Mouse (Mus musculus) E14TG2a.4 (cell line): ENCODE results near the gene Pllp.

Source experiments
- H3K27me3 ChIP-seq: 2 replicates; pipeline ENCODE4 v1.6.1; 2014; ENCODE audit warnings: low read length, control low read depth; ENCODE audit not compliant: insufficient read depth
- H3K36me3 ChIP-seq: 2 replicates; pipeline ENCODE4 v1.6.1; 2014; ENCODE audit warnings: low read length, control low read depth; ENCODE audit not compliant: insufficient read depth
- H3K4me1 ChIP-seq: replicated peaks from 2 replicates; pipeline ENCODE4 v1.6.1; 2014; ENCODE audit warnings: low read depth, low read length, control low read depth
- H3K4me3 ChIP-seq: replicated peaks from 2 replicates; pipeline ENCODE4 v1.5.1; 2014; ENCODE audit warnings: mild to moderate bottlenecking, low read length
- H3K9me3 ChIP-seq: 2 replicates; pipeline ENCODE4 v1.6.1; 2014; ENCODE audit warnings: low read length, control low read depth
- CTCF ChIP-seq: conservative IDR thresholded peaks from 2 replicates; pipeline ENCODE4 v1.5.1; 2014; ENCODE audit warnings: low read length
- NANOG ChIP-seq: IDR thresholded peaks from 2 replicates; pipeline ENCODE4 v1.6.1; 2014; ENCODE audit warnings: borderline replicate concordance, low read length, mixed read lengths
- POU5F1 ChIP-seq: IDR thresholded peaks from 2 replicates; pipeline ENCODE4 v1.6.1; 2014; ENCODE audit warnings: low read length, borderline replicate concordance

The Pllp gene

DNA sequence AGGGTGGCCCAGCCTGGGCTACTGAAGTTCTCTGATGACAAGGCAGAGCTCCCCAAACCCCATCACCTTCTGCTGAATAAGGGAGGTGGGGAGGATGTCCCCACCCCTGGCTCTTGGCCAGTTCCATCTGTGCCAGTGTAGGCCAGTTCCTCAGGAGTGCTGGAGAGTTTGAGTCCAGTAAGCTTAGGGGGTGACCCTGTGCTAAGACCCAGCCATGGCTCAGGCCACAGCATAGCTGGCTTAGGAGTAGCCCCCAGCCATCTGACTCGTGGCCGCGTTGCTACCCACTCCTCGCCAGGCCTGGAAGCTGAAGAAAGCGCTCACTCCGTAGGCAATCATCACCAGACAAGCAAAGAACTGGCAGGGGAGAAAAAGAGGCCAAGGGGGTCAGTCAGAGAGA is 20.2 kb downstream of the Pllp start:
- Histone ChIP-seq H3K9me3 (peaks cover 10% of the 10 kb centered on the region), H3K4me3 (no peak overlapping the region), H3K27me3 (no peaks in the 10 kb centered on the region), H3K36me3 (peaks cover 32% of the 10 kb centered on the region), H3K4me1 (no peaks in the 10 kb centered on the region)
- TF ChIP-seq CTCF (no peak), POU5F1 (no peak), NANOG (no peak)

DNA sequence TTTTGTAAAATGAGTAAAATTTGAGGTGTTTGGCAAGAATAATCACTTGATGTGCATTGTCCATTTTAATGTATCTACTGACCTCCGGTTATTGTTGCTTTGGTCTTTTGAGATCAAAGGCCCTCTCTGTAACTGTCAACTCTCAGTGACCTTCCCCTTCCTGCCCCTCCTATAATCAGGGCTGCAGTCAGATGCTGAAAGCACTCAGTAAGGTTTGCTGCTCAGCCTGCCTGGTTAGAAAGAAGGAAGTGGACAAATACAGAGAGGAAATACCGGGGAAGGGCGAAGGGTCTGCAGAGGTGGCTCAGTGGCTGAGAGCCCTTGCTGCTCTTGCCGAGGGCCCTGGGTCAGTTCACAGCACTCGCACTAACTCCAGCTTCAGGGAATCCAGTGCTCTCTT is 21.7 kb downstream of the Pllp start:
- H3K4me3 ChIP-seq, result no peak overlapping the region
- H3K4me1 ChIP-seq, result no peaks in the 10 kb centered on the region
- H3K27me3 ChIP-seq, result no peaks in the 10 kb centered on the region
- no peaks in the 10 kb centered on the region for H3K9me3 ChIP-seq
- no peak for TF ChIP-seq NANOG
- H3K36me3 ChIP-seq, result peaks cover 35% of the 10 kb centered on the region

DNA sequence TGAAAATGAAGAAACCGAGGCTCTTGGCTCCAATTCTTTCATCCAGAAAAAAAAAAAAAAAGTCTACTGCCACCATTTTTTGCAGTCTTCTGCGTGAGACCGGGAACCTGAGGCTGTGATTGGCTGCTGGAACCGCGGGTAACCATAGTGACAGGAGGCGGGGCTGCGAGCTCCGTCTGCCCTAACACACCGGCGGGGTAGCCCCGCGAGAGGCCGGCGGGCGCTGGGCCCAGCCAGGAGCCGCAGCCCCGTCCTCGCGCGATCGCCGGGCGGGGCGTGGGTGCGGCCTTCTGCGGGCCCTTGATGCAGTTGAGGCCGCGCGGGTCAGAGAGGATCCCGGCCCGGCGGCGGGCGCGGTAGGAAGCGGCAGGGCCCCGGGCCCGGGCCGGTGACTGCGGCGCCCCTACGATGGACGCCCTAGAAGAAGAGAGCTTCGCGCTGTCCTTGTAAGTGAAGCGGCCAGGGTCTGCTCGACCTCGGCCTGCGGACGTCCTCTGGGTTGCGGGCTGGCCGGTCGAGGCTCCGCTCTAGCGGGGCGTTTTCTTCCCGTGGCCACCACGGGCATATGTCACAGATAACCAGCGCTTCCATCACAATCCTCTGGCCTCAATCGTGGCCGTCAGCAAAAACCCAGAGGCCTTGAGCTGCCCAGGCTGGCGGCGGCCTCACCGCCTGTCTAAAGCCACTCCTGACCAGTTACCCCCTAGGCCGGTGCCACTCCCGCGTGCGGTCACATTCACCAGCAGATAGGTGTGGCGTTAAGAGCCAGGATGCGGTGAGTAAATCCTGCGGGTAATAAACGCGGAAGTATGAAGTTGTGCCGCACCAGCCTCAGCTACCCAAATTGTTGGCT is 29.4 kb downstream of the Pllp start, which contains the start of gene Arl2bp:
Arl2bp (plus strand) TSS at position 145 of the 853 bp plus-strand sequence.
- TF ChIP-seq NANOG, result no peak
- no peak for TF ChIP-seq POU5F1
- TF ChIP-seq CTCF, result no peak
- Histone ChIP-seq H3K27me3 (peaks cover 9% of the 10 kb centered on the region), H3K4me1 (peaks cover 12% of the 10 kb centered on the region), H3K4me3 (peak within 1 kb of the TSS; percentile 92), H3K36me3 (peaks cover 5% of the 10 kb centered on the region), H3K9me3 (no peaks in the 10 kb centered on the region)

DNA sequence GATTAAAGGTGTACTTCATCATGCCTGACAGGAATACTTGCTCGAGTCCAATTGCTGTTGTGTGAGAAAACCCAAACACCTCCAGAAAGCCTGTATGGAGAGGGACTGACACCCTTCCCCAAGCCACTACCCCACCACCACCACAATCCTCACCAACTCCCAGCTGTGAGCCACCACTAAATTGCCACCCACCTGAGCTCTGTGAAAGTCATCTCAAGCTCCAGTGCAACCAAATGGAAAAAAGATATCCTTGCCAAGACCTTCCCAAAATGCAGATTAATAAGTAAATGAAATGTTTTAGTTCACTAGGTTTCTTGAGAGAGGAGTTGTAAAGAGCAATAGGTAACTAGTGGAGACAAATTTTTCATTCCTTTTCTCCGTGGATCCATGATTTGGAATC is 31.4 kb downstream of the Pllp start:
- Histone ChIP-seq H3K9me3 (no peaks in the 10 kb centered on the region), H3K27me3 (peaks cover 9% of the 10 kb centered on the region), H3K36me3 (no peaks in the 10 kb centered on the region), H3K4me1 (peaks cover 12% of the 10 kb centered on the region), H3K4me3 (no peak overlapping the region)
- TF ChIP-seq POU5F1 (no peak), NANOG (no peak), CTCF (no peak)

DNA sequence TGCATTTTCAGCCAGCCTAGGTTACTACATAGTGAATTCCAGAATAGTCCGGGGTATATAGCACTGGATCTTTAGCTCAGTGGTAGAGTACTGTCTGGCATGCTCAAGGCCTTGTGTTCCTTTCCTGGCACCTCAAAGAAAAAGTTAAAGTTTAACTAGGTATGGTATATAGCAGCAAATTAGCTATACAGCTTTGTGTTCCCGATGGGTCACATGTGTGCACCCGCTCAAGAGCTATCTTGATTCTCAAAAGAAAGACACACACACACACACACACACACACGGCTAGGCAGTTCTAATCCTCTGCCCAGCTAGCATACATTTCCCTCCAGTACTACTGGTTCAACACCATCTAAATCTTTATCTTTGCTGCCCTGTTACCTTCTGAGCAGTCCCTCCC is 35.7 kb downstream of the Pllp start:
- TF ChIP-seq CTCF, result no peak
- no peak for TF ChIP-seq NANOG
- no peak for TF ChIP-seq POU5F1
- no peaks in the 10 kb centered on the region for H3K27me3 ChIP-seq
- no peaks in the 10 kb centered on the region for H3K9me3 ChIP-seq
- peaks cover 9% of the 10 kb centered on the region; the same call in 1 of the 2 replicates for H3K36me3 ChIP-seq
- no peaks in the 10 kb centered on the region for H3K4me1 ChIP-seq
- no peak overlapping the region for H3K4me3 ChIP-seq

DNA sequence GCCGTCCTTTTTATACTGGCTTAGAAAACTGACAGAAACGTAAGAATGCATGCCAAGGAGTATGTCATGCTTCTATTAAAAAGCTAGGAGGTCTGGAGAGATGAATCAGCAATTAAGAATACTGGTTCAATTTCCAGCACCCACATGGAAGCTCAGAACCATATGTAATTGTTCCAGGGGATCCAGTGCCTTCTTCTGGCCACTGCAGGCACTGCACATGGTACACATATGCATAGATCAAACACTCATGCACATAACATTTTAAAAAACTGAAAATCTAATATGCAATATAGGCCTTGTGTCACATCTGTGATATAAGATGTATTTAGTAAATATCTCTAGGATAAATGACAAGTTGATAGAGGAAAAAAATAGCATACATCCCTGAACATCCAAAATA is 38.0 kb downstream of the Pllp start:
- H3K27me3 ChIP-seq, result no peaks in the 10 kb centered on the region
- H3K36me3 ChIP-seq, result peaks cover 22% of the 10 kb centered on the region
- H3K4me1 ChIP-seq, result no peaks in the 10 kb centered on the region
- H3K4me3 ChIP-seq, result no peak overlapping the region
- peak; percentile 41 for TF ChIP-seq CTCF
- TF ChIP-seq POU5F1, result no peak
- TF ChIP-seq NANOG, result no peak
- H3K9me3 ChIP-seq, result no peaks in the 10 kb centered on the region

DNA sequence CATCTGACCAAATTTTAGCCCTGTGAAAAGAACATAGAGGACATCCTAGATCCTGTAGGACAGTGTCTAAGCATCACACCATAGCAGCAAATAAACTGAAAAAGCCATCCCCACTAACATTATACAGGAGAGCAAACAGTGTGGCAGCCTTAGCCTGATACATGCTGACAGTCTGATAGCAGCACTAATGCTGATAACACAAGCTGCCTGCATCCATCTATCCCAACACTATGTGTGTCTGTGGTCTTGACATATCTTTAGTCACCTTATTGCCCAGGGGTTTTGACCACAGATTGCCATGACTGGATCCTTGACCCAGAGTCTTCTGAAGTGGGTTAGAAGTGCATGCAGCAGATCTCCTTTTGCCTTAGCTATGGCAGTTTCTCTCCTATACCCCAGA is 41.1 kb downstream of the Pllp start:
- H3K4me3 ChIP-seq, result no peak overlapping the region
- no peaks in the 10 kb centered on the region for H3K27me3 ChIP-seq
- H3K9me3 ChIP-seq, result no peaks in the 10 kb centered on the region
- TF ChIP-seq CTCF (no peak), NANOG (no peak), POU5F1 (no peak)
- peaks cover 35% of the 10 kb centered on the region for H3K36me3 ChIP-seq
- no peaks in the 10 kb centered on the region for H3K4me1 ChIP-seq

DNA sequence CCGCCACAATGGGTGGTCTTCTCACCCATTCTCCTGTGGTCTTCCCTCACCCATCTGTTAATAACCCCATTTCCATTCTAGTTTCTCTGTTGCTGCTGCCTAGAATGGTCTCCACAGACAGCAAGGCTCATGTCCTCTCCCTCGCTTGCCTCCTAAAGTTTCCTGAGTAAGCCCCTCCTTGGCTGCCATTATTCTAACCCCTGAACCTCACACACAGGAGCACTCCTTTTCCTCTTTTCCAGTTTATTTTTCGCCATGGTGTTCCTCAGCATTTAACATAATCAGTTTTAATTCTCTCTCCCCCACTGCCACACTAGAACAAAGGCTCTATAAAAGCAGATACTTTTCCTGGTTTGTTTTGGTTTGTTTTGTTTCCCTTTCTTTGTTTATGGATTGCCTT is 43.1 kb downstream of the Pllp start:
- no peaks in the 10 kb centered on the region for H3K9me3 ChIP-seq
- H3K36me3 ChIP-seq, result peaks cover 31% of the 10 kb centered on the region
- TF ChIP-seq POU5F1 (no peak), NANOG (no peak), CTCF (no peak)
- H3K4me3 ChIP-seq, result no peak overlapping the region
- H3K27me3 ChIP-seq, result no peaks in the 10 kb centered on the region
- H3K4me1 ChIP-seq, result 0 out of 2 replicates have a peak, but pooled peaks cover 5% of the 10 kb centered on the region

DNA sequence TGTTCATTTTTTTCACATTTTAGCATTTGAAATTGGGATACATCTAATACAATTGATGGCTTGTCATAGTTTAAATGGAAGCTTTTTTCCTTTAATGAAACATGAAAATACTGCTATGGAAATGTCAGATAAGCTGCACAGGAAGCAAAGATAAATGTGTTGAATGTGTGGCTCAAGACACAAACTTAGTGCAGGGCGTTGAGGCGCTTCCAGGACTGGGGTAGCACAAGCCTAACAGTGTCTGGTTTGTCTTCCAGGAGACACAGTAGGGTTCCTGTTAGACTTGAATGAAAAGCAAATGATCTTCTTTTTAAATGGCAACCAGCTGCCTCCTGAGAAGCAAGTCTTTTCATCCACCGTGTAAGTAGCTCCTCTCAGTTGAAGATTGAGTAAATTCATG is 46.6 kb downstream of the Pllp start:
- H3K9me3 ChIP-seq, result no peaks in the 10 kb centered on the region
- H3K36me3 ChIP-seq, result peaks cover 42% of the 10 kb centered on the region
- no peaks in the 10 kb centered on the region for H3K27me3 ChIP-seq
- no peak overlapping the region for H3K4me3 ChIP-seq
- H3K4me1 ChIP-seq, result 0 out of 2 replicates have a peak, but pooled peaks cover 5% of the 10 kb centered on the region
- TF ChIP-seq POU5F1 (no peak), NANOG (no peak), CTCF (no peak)
